Mouse (Mus musculus): ENCODE data around the gene Kcnma1.

- no peak for TF ChIP-seq POLR2A (IDR thresholded peaks at IDR 0.05; ENCODE audit: control insufficient read depth, extremely low read depth, insufficient read depth, low read length, poor library complexity)
- no peak for TF ChIP-seq CTCF (IDR thresholded peaks at IDR 0.05; ENCODE audit: borderline replicate concordance, control insufficient read depth, extremely low read depth, insufficient read depth, low read length, poor library complexity)
Observed at GRCm38 (mm10) chr14:23583235-23583634, 431.1 kb downstream of the Kcnma1 start.
